Mouse (Mus musculus): ENCODE data around the gene Efna3.

GRCm38 (mm10) chr3:89354816-89355511 is 32.2 kb upstream of the Efna3 start:
- TF ChIP-seq POLR2A (IDR thresholded peaks at IDR 0.05; ENCODE audit: insufficient read depth, low read depth, low read length), result no peak
- peak; percentile 64 for TF ChIP-seq CTCF (IDR thresholded peaks at IDR 0.05; ENCODE audit: insufficient read depth, low read depth, low read length)
